Mouse (Mus musculus): ENCODE results near the gene Ppp1r3c. TPM values are rescaled to one million over a fixed set of nuclear protein-coding genes. Genes with fewer than 3 reads are reported as not detected.
"Not testable (repeated sequence)": the region's sequence is repeated elsewhere in the genome, so short reads cannot be mapped to it uniquely, and the experiment has no call there.

Gene Ppp1r3c
- polyA plus RNA-seq, 1 experiment from 2014 or later, result 7.1 TPM

GRCm38 (mm10) chr19:36731310-36731709 lies 5.1 kb downstream of the Ppp1r3c start:
- no peaks in the 10 kb centered on the region for H3K27me3 ChIP-seq (ENCODE audit: control insufficient read depth, insufficient read depth, low read length)
- no peak overlapping the region for H3K9ac ChIP-seq (ENCODE audit: low read length)
- DNase-seq (ENCODE audit: low spot score), result no peak
- H3K4me3 ChIP-seq (ENCODE audit: low read depth, low read length), result no peak overlapping the region
- no peaks in the 10 kb centered on the region for H3K4me1 ChIP-seq (replicated peaks; ENCODE audit: control insufficient read depth, insufficient read depth)
- H3K4me2 ChIP-seq (replicated peaks; ENCODE audit: low read depth), result no peak overlapping the region
- 0 out of 2 replicates have a peak, but pooled peaks cover 4% of the 10 kb centered on the region for H3K36me3 ChIP-seq (ENCODE audit: control insufficient read depth, insufficient read depth, low read length)
- TF ChIP-seq CTCF (IDR thresholded peaks at IDR 0.05; ENCODE audit: low read depth) (no peak), EP300 (optimal IDR thresholded peaks at IDR 0.05) (no peak)
- ATAC-seq (ENCODE audit: low FRiP score, low TSS enrichment), result no peak
- H3K27ac ChIP-seq (replicated peaks), result no peak overlapping the region
- no peaks in the 10 kb centered on the region for H3K9me3 ChIP-seq (ENCODE audit: control insufficient read depth, low read length)
- WGBS, result 78% methylated on average over 11 of the region's 11 CpGs

DNA sequence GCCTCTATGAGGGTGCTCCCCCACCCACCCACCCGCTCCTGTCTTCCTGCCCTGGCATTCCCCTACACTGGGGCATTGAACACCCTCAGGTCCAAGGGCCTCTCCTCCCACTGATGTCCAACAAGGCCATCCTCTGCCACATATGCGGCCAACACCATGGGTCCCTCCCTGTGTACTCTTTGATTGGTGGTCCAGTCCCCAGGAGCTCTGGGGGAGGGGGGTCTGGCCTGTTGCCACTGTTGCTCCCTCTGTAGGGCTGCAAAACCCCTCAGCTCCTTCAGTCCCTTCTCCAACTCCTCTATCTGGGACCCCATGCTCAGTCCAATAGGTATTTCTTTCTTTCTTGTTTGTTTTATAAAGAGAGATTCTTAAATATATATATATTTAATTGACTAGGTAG lies 6.0 kb downstream of the Ppp1r3c start:
- 86% methylated on average over 1 of the region's 2 CpGs for WGBS
- not testable (repeated sequence) for H3K27ac ChIP-seq (replicated peaks); H3K4me1 ChIP-seq (replicated peaks; ENCODE audit: control insufficient read depth, insufficient read depth); H3K4me3 ChIP-seq (ENCODE audit: low read depth, low read length); H3K9ac ChIP-seq (ENCODE audit: low read length); H3K4me2 ChIP-seq (replicated peaks; ENCODE audit: low read depth); ATAC-seq (ENCODE audit: low FRiP score, low TSS enrichment); DNase-seq (ENCODE audit: low spot score); H3K27me3 ChIP-seq (ENCODE audit: control insufficient read depth, insufficient read depth, low read length); H3K9me3 ChIP-seq (ENCODE audit: control insufficient read depth, low read length); H3K36me3 ChIP-seq (ENCODE audit: control insufficient read depth, insufficient read depth, low read length)

DNA sequence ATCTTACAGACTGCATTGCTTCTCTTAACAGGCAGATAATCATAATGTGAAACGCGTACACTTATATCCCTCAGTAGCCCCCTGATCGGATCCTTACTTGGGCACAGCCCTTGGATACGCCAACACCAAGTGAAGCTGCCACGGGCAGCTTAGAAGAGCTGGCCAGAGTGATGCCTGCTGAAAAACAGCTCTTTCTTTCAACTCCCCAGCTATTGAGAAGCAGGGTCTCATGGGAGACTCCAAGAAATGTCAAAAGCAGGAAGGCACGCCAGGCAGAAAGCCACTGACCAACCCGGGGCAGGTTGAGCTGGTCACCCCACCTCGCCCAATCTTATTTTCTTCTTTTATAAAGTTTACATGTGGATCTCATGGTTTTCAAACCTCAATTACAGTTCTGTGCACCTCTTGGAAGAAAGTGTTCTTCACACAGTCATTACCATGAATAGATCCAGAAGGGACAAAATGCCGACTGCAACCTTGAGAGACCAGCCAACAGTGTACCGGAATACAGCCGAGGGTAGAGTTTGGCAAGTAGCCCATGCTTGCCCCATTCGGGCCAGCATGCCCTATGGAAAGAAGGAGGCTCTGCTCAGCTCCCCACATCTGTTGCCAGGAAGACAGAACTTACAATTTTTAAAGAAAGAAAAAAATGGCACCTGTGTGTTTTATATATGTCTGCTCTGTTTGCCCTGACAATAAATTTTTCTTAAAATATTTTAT lies 7.6 kb downstream of the Ppp1r3c start:
- Histone ChIP-seq H3K4me1 (replicated peaks; ENCODE audit: control insufficient read depth, insufficient read depth) (no peaks in the 10 kb centered on the region), H3K27ac (replicated peaks) (no peak overlapping the region), H3K36me3 (ENCODE audit: control insufficient read depth, insufficient read depth, low read length) (0 out of 2 replicates have a peak, but pooled peaks cover 4% of the 10 kb centered on the region), H3K27me3 (ENCODE audit: control insufficient read depth, insufficient read depth, low read length) (no peaks in the 10 kb centered on the region), H3K4me3 (ENCODE audit: low read depth, low read length) (no peak overlapping the region), H3K9me3 (ENCODE audit: control insufficient read depth, low read length) (no peaks in the 10 kb centered on the region), H3K9ac (ENCODE audit: low read length) (no peak overlapping the region), H3K4me2 (replicated peaks; ENCODE audit: low read depth) (no peak overlapping the region)
- no peak for TF ChIP-seq CTCF (IDR thresholded peaks at IDR 0.05; ENCODE audit: low read depth)
- TF ChIP-seq EP300 (optimal IDR thresholded peaks at IDR 0.05), result no peak
- 73% methylated on average over 12 of the region's 12 CpGs for WGBS
- ATAC-seq (ENCODE audit: low FRiP score, low TSS enrichment), result no peak
- DNase-seq (ENCODE audit: low spot score), result no peak

- DNase-seq (ENCODE audit: low spot score) (no peak), ATAC-seq (ENCODE audit: low FRiP score, low TSS enrichment) (no peak)
- H3K36me3 ChIP-seq (ENCODE audit: control insufficient read depth, insufficient read depth, low read length), result no peaks in the 10 kb centered on the region
- H3K4me2 ChIP-seq (replicated peaks; ENCODE audit: low read depth), result no peak overlapping the region
- WGBS, result 55% methylated on average over 7 of the region's 7 CpGs
- no peaks in the 10 kb centered on the region for H3K9me3 ChIP-seq (ENCODE audit: control insufficient read depth, low read length)
- H3K4me1 ChIP-seq (replicated peaks; ENCODE audit: control insufficient read depth, insufficient read depth), result no peaks in the 10 kb centered on the region
- no peak overlapping the region for H3K4me3 ChIP-seq (ENCODE audit: low read depth, low read length)
- TF ChIP-seq CTCF (IDR thresholded peaks at IDR 0.05; ENCODE audit: low read depth) (no peak), EP300 (optimal IDR thresholded peaks at IDR 0.05) (no peak)
- no peak overlapping the region for H3K27ac ChIP-seq (replicated peaks)
- H3K27me3 ChIP-seq (ENCODE audit: control insufficient read depth, insufficient read depth, low read length), result no peaks in the 10 kb centered on the region
- H3K9ac ChIP-seq (ENCODE audit: low read length), result no peak overlapping the region
Measured at GRCm38 (mm10) chr19:36724970-36725369, 11.5 kb downstream of the Ppp1r3c start.

- ATAC-seq (ENCODE audit: low FRiP score, low TSS enrichment) (no peak), DNase-seq (ENCODE audit: low spot score) (no peak)
- H3K4me2 ChIP-seq (replicated peaks; ENCODE audit: low read depth), result no peak overlapping the region
- H3K4me3 ChIP-seq (ENCODE audit: low read depth, low read length), result no peak overlapping the region
- WGBS, result 51% methylated on average over 8 of the region's 8 CpGs
- H3K9me3 ChIP-seq (ENCODE audit: control insufficient read depth, low read length), result no peaks in the 10 kb centered on the region
- no peak overlapping the region for H3K27ac ChIP-seq (replicated peaks)
- no peak overlapping the region for H3K9ac ChIP-seq (ENCODE audit: low read length)
- H3K4me1 ChIP-seq (replicated peaks; ENCODE audit: control insufficient read depth, insufficient read depth), result no peaks in the 10 kb centered on the region
- TF ChIP-seq CTCF (IDR thresholded peaks at IDR 0.05; ENCODE audit: low read depth) (no peak), EP300 (optimal IDR thresholded peaks at IDR 0.05) (no peak)
- H3K36me3 ChIP-seq (ENCODE audit: control insufficient read depth, insufficient read depth, low read length), result no peaks in the 10 kb centered on the region
- no peaks in the 10 kb centered on the region for H3K27me3 ChIP-seq (ENCODE audit: control insufficient read depth, insufficient read depth, low read length)
Measured at GRCm38 (mm10) chr19:36721139-36721538, 15.3 kb downstream of the Ppp1r3c start.

DNA sequence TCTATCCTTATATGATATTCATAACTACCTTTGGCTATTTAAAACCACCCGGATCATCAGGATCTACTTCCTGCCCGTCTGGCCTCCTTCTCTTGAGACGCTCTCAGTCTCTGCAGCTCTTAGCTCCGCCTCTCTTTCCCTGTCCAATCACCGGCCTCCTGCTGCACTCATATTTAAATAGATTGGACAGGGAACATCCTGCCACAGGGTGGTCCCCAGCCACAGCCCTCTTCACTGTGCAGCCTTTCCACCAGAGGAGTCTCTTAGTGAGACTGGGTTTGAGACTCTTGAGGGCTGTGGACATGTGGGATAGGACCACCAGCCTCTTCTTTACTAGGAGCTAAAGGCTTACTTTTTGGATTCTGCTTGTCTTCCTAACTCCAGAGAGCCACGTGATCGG lies 20.2 kb downstream of the Ppp1r3c start:
- DNase-seq (ENCODE audit: low spot score), result no peak
- Histone ChIP-seq H3K4me2 (replicated peaks; ENCODE audit: low read depth) (no peak overlapping the region), H3K27ac (replicated peaks) (no peak overlapping the region), H3K9me3 (ENCODE audit: control insufficient read depth, low read length) (no peaks in the 10 kb centered on the region), H3K4me3 (ENCODE audit: low read depth, low read length) (no peak overlapping the region), H3K4me1 (replicated peaks; ENCODE audit: control insufficient read depth, insufficient read depth) (no peaks in the 10 kb centered on the region), H3K9ac (ENCODE audit: low read length) (no peak overlapping the region), H3K36me3 (ENCODE audit: control insufficient read depth, insufficient read depth, low read length) (no peaks in the 10 kb centered on the region), H3K27me3 (ENCODE audit: control insufficient read depth, insufficient read depth, low read length) (no peaks in the 10 kb centered on the region)
- no peak for TF ChIP-seq CTCF (IDR thresholded peaks at IDR 0.05; ENCODE audit: low read depth)
- no peak for TF ChIP-seq EP300 (optimal IDR thresholded peaks at IDR 0.05)
- 74% methylated on average over 7 of the region's 7 CpGs for WGBS
- ATAC-seq (ENCODE audit: low FRiP score, low TSS enrichment), result no peak
